Mouse (Mus musculus): ENCODE data around the gene Cntln. TPM values are rescaled to one million over a fixed set of nuclear protein-coding genes. Genes with fewer than 3 reads are reported as not detected.

The Cntln gene
- 4.0 and 4.8 TPM in 2 replicates for polyA plus RNA-seq (2012; rRNA removed)

DNA sequence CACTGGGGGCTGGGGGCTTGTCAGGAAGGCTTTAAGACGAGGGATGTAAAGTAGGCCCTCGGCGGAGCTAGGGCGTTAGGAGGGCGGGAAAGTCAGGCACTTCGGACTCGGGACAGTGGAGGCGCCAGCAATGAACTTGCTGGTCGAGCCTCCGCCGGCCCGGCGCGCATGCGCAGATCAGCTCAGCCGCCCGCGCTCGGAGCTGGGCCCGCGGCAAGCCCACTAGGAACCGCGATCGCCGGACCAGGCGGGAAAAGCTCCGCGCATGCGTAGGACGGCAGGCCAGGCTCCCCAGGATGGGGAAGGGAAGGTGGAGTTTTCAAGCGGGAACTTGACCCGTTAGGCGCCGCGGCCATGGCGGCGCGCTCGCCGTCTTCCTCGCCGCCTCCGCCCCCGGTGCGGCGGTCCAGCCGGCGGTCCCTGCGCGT is at the start of gene Cntln:
Gene Cntln, plus strand, starts transcription at position 199 of the 428 bp plus-strand sequence.

Other genes with a start within 250 kb of the Cntln start
- gene Bnc2, start 209.0 kb upstream of the Cntln start, polyA plus RNA-seq (2012; rRNA removed), result 58.2 and 65.5 TPM in 2 replicates

All from ovary, adult 2 months (tissue).